Mouse (Mus musculus) heart, postnatal 0 days (tissue): ENCODE results near the gene Nav2. TPM values are rescaled to one million over a fixed set of nuclear protein-coding genes. Genes with fewer than 3 reads are reported as not detected.

Source experiments
- ATAC-seq: fragments of 200-750 bp; cut with Nextera tagmentation; 2 replicates; pipeline ENCODE4 v1.8.0; 2017; ENCODE audit warnings: low read depth, moderate number of reproducible peaks, moderate library complexity; ENCODE audit not compliant: insufficient read depth
- DNase-seq: peaks from one replicate; pipeline ENCODE4 v3.0.0-alpha.2; 2016; ENCODE audit warnings: low spot score
- H3K27ac ChIP-seq: fragments of 300-500 bp; sonication (generic); 2 replicates; pipeline ENCODE4 v1.5.1; 2014; ENCODE audit warnings: low read depth, mild to moderate bottlenecking
- H3K27me3 ChIP-seq: fragments of 300-500 bp; sonication (generic); 2 replicates; pipeline ENCODE4 v1.6.1; 2014; ENCODE audit warnings: low read length, mixed read lengths; ENCODE audit not compliant: control insufficient read depth, insufficient read depth
- H3K36me3 ChIP-seq: fragments of 300-500 bp; sonication (generic); replicated peaks from 2 replicates; pipeline ENCODE4 v1.6.1; 2014; ENCODE audit warnings: low read length, mixed read lengths; ENCODE audit not compliant: control insufficient read depth, insufficient read depth
- H3K4me1 ChIP-seq: fragments of 300-500 bp; sonication (generic); 2 replicates; pipeline ENCODE4 v1.6.1; 2014; ENCODE audit warnings: antibody characterized with exemption; ENCODE audit not compliant: control insufficient read depth, insufficient read depth
- H3K4me2 ChIP-seq: fragments of 300-500 bp; sonication (generic); 2 replicates; pipeline ENCODE4 v1.6.1; 2014; ENCODE audit warnings: low read depth, mild to moderate bottlenecking, low read length, moderate library complexity
- H3K4me3 ChIP-seq: fragments of 300-500 bp; sonication (generic); 2 replicates; pipeline ENCODE4 v1.5.1; 2014; ENCODE audit warnings: low read depth, low read length
- H3K9ac ChIP-seq: fragments of 300-500 bp; sonication (generic); replicated peaks from 2 replicates; pipeline ENCODE4 v1.6.1; 2014; ENCODE audit warnings: low read depth, low read length, mixed read lengths
- H3K9me3 ChIP-seq: fragments of 300-500 bp; sonication (generic); replicated peaks from 2 replicates; pipeline ENCODE4 v1.6.1; 2016; ENCODE audit warnings: low read length; ENCODE audit not compliant: control insufficient read depth
- CTCF ChIP-seq: IDR thresholded peaks from 2 replicates; pipeline ENCODE4 v1.5.1; 2016; ENCODE audit warnings: antibody characterized with exemption, control low read depth, low read depth
- EP300 ChIP-seq: IDR thresholded peaks from 2 replicates; pipeline ENCODE4 v1.6.1; 2016; ENCODE audit warnings: antibody characterized with exemption, low read depth
- WGBS: fragments of 180-500 bp; shearing (Covaris S2); extraction: QIAGEN DNeasy Blood & Tissue Kit; methylation state at CpG from one replicate; pipeline ENCODE4 v1.1.7; 2014; 5-methylcytosine and 5-hydroxymethylcytosine counted together
- polyA plus RNA-seq: library from polyadenylated mRNA; unstranded; fragments of >200 nt; fragmentation: Nextera tagmentation; extraction: Ambion mirVana; gene quantifications from 2 replicates; pipeline ENCODE4 v1.2.1, GENCODE M21; 2015
- total RNA-seq: library from RNA; depleted of rRNA; stranded (reverse); fragments of >200 nt; gene quantifications from 2 replicates; pipeline ENCODE4 v1.2.3, GENCODE M21; 2014; ENCODE audit warnings: low replicate concordance

The Nav2 gene
- total and polyA plus RNA-seq, 2 experiments from 2014 or later = 22.8 to 77.9 TPM

- WGBS = 92% methylated on average over 9 of the region's 9 CpGs
- H3K4me2 ChIP-seq = no peak overlapping the region
- ATAC-seq = no peak
- H3K4me1 ChIP-seq = peaks cover 11% of the 10 kb centered on the region; the same call in 1 of the 2 replicates
- peaks cover 88% of the 10 kb centered on the region for H3K36me3 ChIP-seq
- no peaks in the 10 kb centered on the region for H3K27me3 ChIP-seq
- TF ChIP-seq CTCF = no peak
- TF ChIP-seq EP300 = no peak
- no peak overlapping the region for H3K9ac ChIP-seq
- H3K4me3 ChIP-seq = no peak overlapping the region
- no peak overlapping the region for H3K27ac ChIP-seq
- no peaks in the 10 kb centered on the region for H3K9me3 ChIP-seq
- no peak for DNase-seq
These were observed 666.7 kb downstream of the Nav2 start for GRCm38 (mm10) chr7:49575226-49575625.

DNA sequence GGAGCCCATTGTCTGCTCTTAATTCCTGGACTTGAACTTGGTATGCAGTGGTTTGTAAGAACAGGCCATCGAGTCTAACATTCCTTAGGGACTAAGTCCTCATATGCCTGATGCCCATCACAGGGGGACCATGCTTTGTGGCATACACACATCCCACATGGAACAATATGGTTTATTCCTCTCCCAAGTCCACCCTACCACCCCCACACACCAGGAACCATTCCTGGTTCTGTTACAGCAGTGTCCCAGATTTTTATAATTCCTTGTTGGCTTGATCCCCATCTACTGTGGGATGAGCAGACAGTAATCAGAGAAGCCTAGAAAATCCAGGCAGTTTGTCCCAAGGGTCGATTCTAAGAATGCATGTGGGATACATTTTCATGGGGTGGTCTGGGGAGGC lies 668.6 kb downstream of the Nav2 start:
- 80% methylated on average over 2 of the region's 2 CpGs for WGBS
- peaks cover 84% of the 10 kb centered on the region for H3K36me3 ChIP-seq
- no peak for TF ChIP-seq EP300
- no peak for TF ChIP-seq CTCF
- no peak overlapping the region for H3K4me2 ChIP-seq
- no peak overlapping the region for H3K27ac ChIP-seq
- no peak overlapping the region for H3K9ac ChIP-seq
- no peaks in the 10 kb centered on the region for H3K27me3 ChIP-seq
- no peak overlapping the region for H3K4me3 ChIP-seq
- no peaks in the 10 kb centered on the region for H3K9me3 ChIP-seq
- H3K4me1 ChIP-seq = no peaks in the 10 kb centered on the region
- no peak for ATAC-seq
- no peak for DNase-seq

GRCm38 (mm10) chr7:49581951-49582350 lies 673.4 kb downstream of the Nav2 start:
- H3K4me3 ChIP-seq = no peak overlapping the region
- H3K9ac ChIP-seq = no peak overlapping the region
- DNase-seq = no peak
- H3K4me2 ChIP-seq = no peak overlapping the region
- H3K27ac ChIP-seq = no peak overlapping the region
- 94% methylated on average over 2 of the region's 2 CpGs for WGBS
- no peaks in the 10 kb centered on the region for H3K27me3 ChIP-seq
- no peak for ATAC-seq
- H3K36me3 ChIP-seq = peaks cover 85% of the 10 kb centered on the region
- H3K4me1 ChIP-seq = no peaks in the 10 kb centered on the region
- no peaks in the 10 kb centered on the region for H3K9me3 ChIP-seq
- TF ChIP-seq CTCF = no peak
- no peak for TF ChIP-seq EP300

- Histone ChIP-seq H3K27me3 (no peaks in the 10 kb centered on the region), H3K36me3 (peaks cover 86% of the 10 kb centered on the region), H3K4me1 (no peaks in the 10 kb centered on the region), H3K4me3 (no peak overlapping the region), H3K9me3 (no peaks in the 10 kb centered on the region), H3K4me2 (no peak overlapping the region), H3K9ac (no peak overlapping the region), H3K27ac (no peak overlapping the region)
- TF ChIP-seq CTCF = no peak
- no peak for TF ChIP-seq EP300
- DNase-seq (no peak), ATAC-seq (no peak)
- 77% methylated on average over 7 of the region's 7 CpGs for WGBS
These were observed 674.0 kb downstream of the Nav2 start for GRCm38 (mm10) chr7:49582551-49582950.

DNA sequence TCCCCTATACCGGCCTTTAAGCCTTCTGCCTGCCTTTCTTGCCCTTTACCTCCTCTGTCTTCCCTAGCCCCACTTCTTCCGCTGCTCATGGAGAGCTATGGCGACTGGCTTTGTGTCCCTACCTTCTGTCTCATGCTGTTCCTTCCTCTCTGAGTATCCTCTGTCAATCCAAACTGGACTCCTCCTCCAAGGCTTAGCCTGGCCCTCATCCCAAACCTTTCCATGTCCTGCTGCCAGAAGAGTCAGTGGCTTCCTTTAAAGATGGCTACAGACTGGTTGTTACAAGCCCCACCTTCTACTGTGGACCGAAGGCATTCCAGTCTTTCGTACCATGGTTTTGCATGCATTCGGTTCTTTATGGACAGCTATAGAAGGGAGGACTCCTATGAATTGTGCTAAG lies 674.7 kb downstream of the Nav2 start:
- no peak overlapping the region for H3K9ac ChIP-seq
- H3K4me3 ChIP-seq = no peak overlapping the region
- no peak overlapping the region for H3K27ac ChIP-seq
- H3K4me1 ChIP-seq = no peaks in the 10 kb centered on the region
- TF ChIP-seq EP300 (no peak), CTCF (no peak)
- H3K9me3 ChIP-seq = no peaks in the 10 kb centered on the region
- H3K4me2 ChIP-seq = no peak overlapping the region
- 87% methylated on average over 6 of the region's 6 CpGs for WGBS
- peaks cover 86% of the 10 kb centered on the region for H3K36me3 ChIP-seq
- no peak for DNase-seq
- ATAC-seq = no peak
- no peaks in the 10 kb centered on the region for H3K27me3 ChIP-seq

DNA sequence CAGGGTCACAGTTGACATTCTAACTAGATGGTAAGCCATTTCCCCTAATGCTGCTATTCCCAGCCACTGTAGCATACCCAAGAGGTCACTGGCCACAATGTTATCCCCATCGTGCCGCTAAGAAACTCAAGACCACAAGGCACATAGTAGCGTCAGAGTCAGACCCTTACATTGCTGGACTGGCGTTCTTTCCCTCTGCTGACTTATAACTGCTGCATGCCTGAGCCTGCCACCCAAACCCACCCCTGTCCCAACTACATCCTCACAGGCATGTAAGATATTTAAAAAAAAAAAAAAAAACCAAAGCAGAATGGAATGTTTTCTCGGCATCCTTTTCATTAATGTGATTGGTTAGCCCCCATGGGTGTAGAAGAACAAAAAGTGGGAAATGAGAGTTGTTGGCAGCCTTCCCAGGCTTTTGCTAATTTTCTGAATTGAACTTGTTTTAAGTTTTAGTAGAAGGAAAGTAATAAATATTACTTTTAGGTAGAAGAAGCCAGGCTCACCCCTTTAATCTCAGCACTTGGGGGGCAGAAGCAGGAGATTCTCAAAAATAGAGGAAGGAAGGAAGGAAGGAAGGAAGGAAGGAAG lies 678.1 kb downstream of the Nav2 start:
- H3K27me3 ChIP-seq = no peaks in the 10 kb centered on the region
- no peak overlapping the region for H3K9ac ChIP-seq
- H3K36me3 ChIP-seq = peaks cover 90% of the 10 kb centered on the region
- WGBS = 77% methylated on average over 5 of the region's 5 CpGs
- no peak overlapping the region for H3K4me3 ChIP-seq
- H3K27ac ChIP-seq = no peak overlapping the region
- H3K4me2 ChIP-seq = no peak overlapping the region
- TF ChIP-seq EP300 (no peak), CTCF (no peak)
- H3K4me1 ChIP-seq = no peaks in the 10 kb centered on the region
- DNase-seq (no peak), ATAC-seq (no peak)
- H3K9me3 ChIP-seq = no peaks in the 10 kb centered on the region
